Mouse (Mus musculus): ENCODE data around the gene Hrc. TPM values are rescaled to one million over a fixed set of nuclear protein-coding genes. Genes with fewer than 3 reads are reported as not detected.
"Not testable (repeated sequence)": the region's sequence is repeated elsewhere in the genome, so short reads cannot be mapped to it uniquely, and the experiment has no call there.

Hrc gene
- total RNA-seq, 2 experiments from 2014 or later, result 0.23 to 0.94 TPM

DNA sequence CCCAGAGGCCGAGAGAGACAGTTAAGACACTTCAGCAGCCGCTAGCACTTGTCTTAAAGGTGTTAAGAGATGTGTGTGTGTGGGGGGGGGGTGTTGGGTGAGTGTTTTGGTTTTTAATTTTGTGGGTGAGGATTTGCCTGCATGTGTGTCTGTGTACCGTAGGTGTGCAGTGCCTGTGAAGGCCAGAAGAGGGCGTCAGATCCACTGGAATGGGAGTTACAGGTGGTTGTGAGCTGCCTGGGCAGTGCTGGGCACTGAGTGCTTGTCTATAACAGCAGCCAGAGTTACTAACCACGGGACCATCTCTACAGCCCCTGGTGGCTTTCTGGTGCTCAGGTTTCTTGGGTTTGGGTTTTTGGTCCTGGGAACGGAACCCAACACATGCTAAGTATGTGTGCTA is 3.6 kb upstream of the Hrc start:
- DNase-seq (ENCODE audit: low spot score in 2 of 2), result no peak
- intact Hi-C loops (cut with DNase I), result no loop called here

DNA sequence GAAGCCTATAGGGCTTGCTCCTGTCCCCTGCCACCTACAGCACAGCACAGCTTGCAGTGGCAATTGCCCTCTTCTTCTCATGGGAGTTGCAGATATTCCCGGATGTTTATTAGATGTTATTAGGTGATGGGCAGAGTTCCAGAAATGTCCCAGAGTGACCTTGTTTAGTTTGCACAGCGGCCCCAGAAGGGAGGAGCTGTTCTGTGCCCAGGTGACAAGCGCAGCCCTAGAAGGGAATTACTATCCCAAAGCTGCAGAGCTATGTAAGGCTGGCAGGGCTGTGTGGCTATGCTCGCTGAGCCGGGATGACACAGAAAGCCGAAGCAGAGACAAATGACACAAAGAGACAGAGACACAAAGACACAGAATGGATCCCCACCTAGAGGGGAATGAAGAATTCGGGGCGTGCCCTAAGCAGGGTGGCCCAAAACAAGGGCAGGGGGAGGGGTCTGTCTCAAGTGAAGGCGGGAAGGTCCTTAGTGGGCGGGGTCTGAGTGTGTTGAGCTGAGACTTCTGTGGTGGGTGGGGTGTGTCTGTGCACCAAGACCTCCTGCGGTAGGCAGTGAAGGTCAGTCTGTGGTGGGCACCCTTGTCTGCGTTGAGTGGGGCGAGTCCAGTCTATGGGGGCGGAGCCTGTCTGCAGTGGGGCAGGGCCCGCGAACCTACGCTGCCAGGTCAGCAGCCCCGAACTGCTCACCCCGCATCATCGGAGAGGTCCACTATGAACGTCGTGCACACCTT is 2.2 kb upstream of the Hrc start:
- intact Hi-C loops (cut with DNase I), result no loop called here
- peak; percentile 26 to 65 for DNase-seq (ENCODE audit: low spot score in 2 of 2)

DNA sequence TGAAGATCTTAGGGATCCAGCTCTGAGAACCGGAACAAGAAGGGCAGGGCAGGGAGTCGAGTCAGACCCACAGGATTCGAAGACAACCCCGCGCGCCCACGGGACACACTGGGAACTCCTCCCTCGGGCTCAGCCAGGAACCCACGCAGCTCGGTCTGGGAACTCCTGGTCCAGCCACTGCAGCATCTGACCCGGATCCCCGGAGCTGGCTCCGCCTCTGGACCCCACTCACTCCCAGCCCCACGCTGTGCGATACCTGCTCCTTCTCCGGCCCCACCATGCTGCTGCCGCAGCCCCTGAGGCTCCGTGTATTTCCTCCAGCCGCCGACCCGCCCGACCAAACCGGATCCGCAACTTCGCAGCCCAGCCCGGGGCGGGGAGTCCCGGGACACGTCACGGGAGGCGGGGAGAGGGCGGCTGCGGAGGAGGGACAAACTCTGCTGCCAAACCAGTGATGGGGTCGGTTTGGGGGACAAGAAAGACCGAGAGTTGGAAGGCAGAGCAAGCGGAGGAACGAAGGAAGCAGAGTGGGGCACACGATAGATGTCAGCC is 1.6 kb upstream of the Hrc start, which contains the start of gene Trpm4:
Gene Trpm4, minus strand, starts transcription at position 350 of the 552 bp plus-strand sequence.
- peak; percentile 74 for DNase-seq (ENCODE audit: low spot score in 2 of 2)
- intact Hi-C loops (cut with DNase I), result no loop called here

DNA sequence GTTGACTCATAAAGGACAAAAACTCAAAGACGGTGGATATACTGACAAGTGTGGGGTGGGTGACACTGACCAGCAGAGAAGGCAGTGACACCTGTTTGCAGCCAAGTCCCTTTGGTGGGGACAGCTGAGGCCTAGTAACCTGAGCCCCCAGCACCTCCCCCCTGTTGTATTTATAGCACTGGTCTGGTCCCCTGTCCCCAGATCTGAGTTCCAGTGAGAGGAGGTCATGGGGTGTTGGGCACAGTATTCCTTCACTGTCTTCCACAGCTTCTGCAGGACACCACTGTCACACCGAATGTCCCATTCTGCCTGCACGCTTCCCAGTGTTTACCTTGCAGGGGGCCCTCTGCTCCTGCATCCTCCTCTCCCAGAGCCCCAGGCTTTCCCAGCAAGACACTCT is 485 bp upstream of the Hrc start:
- DNase-seq (ENCODE audit: low spot score in 2 of 2), result no peak
- intact Hi-C loops (cut with DNase I), result no loop called here

DNA sequence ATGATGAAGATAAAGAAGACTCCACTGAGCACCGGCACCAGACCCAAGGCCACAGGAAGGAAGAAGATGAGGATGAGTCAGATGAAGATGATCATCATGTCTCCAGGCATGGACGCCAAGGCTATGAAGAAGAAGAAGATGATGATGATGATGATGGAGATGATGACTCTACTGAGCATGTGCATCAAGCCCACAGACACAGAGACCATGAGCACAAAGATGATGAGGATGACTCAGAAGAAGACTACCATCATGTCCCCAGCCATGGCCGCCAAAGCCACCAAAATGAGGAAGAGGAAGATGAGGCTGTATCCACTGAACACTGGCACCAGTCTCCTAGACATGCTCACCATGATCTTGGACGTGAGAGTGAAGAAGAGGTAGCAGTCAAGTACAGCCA is 1.2 kb downstream of the Hrc start:
- no peak for DNase-seq (ENCODE audit: low spot score in 2 of 2)

DNA sequence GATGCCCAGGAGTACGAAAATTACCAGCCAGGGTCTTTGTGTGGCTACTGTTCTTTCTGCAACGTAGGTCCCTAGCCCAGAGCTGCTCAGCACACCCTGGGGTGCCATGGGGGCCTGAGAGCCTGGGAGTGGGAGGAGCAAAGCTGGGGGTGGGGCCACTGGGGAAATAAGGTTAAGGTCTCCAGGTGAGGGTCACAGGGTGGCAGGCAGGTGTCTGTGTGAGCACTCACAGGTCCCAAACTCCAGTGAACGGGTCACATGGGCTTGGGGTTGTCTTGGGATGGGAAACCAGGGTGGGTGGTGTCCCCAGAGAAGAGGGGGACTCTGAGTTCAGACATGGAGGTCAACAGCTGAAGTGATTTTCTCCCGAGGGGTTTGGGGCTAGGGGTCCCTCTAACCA is 2.4 kb downstream of the Hrc start:
- no peak for DNase-seq (ENCODE audit: low spot score in 2 of 2)
- intact Hi-C loops (cut with DNase I), result no loop called here

More for the DNA sequence above, 1.2 kb downstream of the Hrc start:
- intact Hi-C loops (cut with DNase I), result no loop called here

DNA sequence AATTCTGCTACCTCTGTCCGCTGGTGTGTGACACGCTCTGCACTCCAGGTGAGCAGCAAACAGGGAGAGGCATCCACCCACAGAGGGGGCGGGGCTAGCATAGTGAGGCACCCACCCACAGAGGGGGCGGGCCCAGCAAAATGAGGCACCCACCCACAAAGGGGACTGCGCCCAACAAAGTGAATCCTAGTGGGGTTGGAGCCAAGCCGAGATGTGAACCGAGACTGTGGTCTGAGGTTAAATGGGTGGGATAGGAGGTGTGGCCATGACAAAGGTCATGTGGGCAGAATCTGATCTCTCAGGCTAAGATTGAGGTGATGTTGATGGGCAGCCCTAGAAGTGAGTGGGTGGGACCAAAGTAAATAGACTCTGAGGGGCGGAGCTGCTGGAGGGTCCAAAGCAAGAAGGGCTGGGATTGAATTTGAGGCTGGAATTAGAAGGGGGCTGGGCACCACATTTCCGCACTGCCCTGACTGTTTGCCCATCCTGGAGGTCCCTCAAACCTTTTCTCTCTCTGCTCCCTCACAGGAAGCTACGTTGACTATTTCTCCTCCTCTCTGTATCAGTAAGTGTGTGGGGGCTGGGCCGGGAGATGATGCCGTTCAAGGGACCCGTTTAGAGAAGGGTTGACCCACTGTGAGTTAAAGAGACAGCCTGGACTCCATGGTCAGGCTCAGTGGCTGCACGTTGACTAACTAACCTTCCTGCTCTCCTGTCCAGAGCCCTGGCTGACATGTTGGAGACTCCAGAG is 3.2 kb downstream of the Hrc start:
- peak in 1 of 2 experiments; percentile 36 for DNase-seq (ENCODE audit: low spot score in 2 of 2)
- intact Hi-C loops (cut with DNase I), result no loop called here

DNA sequence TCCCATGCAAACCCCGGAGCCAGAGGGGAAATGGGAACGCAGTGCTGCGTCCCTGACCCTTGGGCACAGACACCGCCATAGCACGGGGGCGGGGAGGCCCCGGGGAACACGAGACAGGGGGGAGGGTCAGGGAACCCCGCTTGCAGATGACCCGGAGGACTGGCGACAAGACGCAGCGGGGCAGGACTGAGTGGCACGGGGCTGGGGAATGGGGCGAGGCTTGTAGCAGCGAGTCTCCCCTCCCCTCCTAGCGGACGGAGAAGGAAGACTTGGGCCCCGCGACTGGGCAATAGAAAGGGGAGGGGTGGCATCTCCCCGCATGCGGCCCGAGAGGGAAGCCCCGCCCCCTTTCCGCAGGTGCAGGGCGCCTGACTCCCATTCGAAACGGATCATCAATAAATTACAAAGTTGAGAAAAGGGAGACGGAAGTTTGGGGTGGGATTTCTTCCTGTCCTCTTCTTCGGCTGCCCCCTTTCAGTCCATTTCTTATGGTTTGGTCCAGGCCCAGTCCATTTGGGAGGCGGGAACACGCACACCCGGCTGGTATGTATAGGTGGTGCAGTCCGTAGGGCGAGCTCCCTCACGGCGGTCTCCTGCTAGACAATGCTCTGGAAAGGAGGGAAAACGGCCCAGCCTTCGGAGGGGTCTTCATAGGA is 4.4 kb downstream of the Hrc start:
- intact Hi-C loops (cut with DNase I), result loop anchor here (2.0 kb wide), 1 partner anchor 39 kb away; no protein-coding TSS in a partner anchor
- DNase-seq (ENCODE audit: low spot score in 2 of 2), result peak; percentile 35 to 60

DNA sequence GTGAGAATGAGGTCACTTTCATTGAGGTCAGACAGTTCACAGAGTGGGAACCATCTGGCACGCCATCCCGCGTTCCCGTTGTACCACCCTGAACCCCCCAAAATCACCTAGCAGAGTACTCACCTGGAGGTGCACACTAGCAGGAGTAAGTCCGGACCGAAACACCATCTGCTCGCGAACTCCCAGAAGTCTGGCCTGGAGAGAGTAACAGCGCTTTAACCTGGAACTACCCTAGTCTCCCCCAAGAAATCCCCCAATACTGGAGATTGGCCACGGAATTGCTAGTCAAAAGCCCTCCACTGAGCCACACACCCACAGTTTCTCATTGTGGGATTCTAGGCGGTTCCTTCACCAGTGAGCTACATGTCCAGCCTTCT is 5.0 kb downstream of the Hrc start:
- intact Hi-C loops (cut with DNase I), result loop anchor here (2.0 kb wide), 1 partner anchor 39 kb away; no protein-coding TSS in a partner anchor
- DNase-seq (ENCODE audit: low spot score in 2 of 2), result no peak

DNA sequence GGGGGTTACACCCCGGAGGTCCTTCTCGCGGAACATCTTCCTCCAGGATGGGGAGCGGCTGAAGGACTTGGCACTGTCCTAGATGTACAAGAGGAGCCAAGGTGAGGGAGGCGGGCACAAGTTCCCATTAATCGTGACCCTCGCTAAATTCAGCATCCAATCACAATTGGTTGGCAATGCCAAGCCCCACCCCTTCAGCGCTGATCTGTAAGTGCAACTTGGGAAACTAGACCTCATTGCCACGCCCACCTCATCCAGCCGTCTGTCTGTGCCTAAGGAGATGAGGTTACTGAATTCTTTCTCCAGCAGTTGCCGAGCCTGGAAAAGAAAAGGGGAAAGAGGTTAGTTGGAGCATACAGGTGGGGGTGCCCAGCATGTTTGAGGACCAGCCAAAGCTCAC is 5.6 kb downstream of the Hrc start:
- DNase-seq (ENCODE audit: low spot score in 2 of 2), result no peak
- intact Hi-C loops (cut with DNase I), result loop anchor here (2.0 kb wide), 1 partner anchor 40 kb away; no protein-coding TSS in a partner anchor

DNA sequence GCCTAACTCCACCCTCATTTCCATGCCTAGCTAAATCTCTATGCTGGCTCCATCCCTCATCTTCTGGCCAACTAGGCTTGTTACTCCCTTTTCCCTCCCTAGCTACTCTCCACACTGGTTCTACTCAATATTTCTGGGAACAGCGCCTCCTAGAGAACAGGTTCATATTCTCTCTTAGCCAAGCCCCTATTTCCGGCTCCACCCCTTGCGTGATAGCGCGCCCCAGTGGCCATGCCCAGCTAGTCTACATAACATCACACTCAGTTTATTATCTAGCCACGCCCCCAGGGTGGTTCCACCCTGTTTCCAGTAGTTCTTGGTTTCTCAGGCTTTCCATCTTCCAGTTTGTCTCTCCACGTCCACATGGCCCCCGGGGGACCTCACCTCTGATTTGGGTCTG is 6.2 kb downstream of the Hrc start:
- peak; percentile 78 to 92 for DNase-seq (ENCODE audit: low spot score in 2 of 2)
- intact Hi-C loops (cut with DNase I), result loop anchor here (2.0 kb wide), 1 partner anchor 41 kb away; no protein-coding TSS in a partner anchor

DNA sequence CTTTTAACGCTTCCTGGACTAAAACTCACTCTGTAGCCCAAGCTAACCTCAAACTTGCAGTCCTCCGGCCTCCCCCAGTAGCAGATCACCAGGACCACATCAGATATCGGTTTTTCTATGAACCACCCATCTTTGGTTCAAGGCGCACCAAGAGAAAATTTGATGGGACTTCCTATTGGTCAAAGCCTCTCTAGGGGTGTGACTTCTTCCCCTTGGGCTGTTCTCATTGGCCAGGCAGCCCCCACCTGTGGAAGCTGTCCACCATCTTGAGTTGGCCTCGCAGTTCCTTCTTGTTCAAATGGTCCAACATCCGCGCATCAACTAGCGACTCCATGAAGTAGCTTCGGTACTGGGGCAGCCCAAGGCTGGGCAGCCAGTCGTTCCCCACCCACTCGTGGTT is 7.0 kb downstream of the Hrc start:
- intact Hi-C loops (cut with DNase I), result no loop called here
- DNase-seq (ENCODE audit: low spot score in 2 of 2), result no peak

DNA sequence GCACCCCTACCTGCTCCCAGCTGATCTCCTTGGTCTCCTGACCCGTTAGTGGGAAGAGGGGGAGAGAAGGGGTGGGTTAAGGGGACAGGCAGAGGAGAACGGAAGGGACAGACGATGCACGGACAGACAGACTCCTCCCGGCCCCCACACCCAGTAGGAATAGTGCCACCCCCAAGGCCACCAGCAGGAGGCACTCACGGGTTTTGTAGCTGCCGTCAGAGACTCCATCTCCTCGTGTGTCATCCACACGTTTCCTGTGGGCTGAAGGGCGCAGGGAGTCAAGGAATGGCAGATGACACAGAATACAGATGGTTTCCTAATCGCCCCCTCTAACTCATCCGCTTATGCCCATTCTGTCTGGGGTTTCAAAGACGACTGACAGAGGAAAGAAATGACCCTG is 8.5 kb downstream of the Hrc start:
- no peak for DNase-seq (ENCODE audit: low spot score in 2 of 2)
- intact Hi-C loops (cut with DNase I), result no loop called here

DNA sequence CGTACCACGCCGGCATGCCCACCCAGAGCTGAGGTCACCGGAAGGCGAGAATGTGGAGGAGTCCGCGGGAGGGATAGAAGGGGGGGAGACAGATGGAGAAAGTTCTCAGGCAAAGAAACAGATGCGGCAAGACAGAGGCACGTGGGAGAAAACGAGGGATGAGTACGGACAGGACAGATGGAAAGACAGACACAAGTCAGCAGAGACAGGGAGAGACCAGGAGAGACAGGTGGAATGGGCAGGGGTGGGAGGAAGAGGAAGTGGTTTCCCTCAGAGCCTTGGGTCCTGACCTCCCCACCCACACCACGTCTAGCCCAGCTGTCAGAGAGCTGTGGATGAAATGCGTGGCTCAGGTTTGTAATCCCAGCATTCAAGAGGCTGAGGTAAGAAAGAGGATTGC is 11.8 kb downstream of the Hrc start:
- intact Hi-C loops (cut with DNase I), result no loop called here
- DNase-seq (ENCODE audit: low spot score in 2 of 2), result peak in 1 of 2 experiments; percentile 55

DNA sequence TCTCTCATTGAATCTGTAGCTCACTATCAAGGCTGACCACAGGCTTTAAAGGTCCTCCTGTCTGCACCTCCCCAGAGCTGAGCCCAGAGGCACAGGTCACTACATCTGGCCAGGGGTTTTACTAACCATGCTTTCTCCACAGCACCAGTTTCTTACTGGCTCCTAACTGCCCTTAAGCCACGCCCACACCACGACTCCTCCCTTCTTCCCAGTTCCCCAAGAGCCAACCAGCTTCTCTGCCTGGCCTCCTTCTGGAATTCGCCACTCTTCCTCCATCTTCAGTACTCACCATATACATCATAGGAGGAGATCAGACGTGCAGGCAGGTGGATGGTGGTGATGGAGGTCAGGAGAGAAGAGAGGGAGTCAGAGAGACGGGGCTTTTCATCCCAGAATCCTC is 18.0 kb downstream of the Hrc start:
- DNase-seq (ENCODE audit: low spot score in 2 of 2), result no peak
- intact Hi-C loops (cut with DNase I), result no loop called here

DNA sequence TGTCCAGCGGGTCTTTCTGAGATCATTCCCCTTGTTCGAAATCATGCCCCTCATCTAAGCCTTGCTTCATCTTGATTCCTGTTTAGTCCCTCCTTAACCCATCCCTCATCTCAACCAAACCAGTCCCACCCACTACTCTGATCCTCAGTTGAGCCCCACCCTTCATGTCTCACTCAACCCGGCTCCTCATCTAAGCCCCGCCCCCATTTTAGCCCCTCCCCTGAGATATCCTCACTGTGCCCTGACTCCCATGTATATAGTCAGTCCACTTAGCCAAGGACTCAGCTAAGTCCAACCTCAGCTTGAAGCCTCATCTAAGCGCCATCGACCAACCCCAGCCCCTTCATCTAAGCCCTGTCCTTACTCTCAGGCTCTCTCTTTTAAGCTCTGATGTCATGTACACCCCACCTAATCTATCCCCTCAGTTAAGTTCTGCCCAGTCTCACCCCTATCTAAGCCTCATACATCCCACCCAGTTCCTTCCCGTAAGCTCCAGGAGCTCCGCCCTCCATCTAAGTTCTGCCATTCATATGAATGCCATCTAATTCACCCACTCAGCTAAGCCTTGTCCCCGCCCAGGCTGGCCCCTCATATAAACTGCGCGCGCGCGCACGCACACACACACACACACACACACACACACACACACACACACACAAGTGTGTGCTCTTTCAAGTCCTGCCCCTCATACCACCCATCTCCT is 20.4 kb downstream of the Hrc start:
- DNase-seq (ENCODE audit: low spot score in 2 of 2), result no peak

DNA sequence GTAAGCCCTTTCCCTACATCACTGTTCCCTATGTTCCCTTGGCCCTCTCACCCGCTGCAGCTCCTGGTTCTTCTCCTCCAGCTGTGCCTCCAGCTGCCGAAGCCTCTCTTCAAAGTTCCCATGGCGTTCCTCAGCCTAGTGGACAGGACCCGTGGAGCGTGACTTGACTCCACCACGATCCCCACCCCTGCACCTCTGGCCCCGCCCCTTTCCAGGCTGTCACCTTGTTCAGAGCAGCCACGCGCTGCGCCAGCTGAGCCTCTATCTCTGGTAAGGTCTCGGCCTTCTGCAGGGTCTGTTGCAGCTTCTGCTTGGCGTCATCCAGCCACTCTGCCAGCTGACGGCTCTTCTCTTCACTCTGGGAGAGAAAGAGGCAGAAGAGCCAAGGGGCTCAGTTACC is 21.0 kb downstream of the Hrc start:
- no peak for DNase-seq (ENCODE audit: low spot score in 2 of 2)

More for the DNA sequence above, 20.4 kb downstream of the Hrc start:
- intact Hi-C loops (cut with DNase I), result no loop called here

DNA sequence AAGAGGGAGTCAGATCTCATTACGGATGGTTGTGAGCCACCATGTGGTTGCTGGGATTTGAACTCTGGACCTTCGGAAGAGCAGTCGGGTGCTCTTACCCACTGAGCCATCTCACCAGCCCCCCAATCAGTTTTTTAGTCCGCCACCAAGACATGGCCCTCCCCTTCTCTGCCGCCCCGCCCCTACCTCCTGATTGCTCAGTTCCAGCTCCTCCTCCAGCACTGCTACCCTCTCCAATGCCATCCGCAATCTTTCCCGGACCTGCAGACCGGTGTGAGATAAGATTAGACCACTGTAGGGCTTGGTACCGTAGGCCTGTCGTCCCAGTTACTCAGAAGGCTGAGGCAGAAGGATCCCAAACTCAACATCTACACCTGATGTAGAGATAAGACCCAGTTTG is 24.0 kb downstream of the Hrc start:
- intact Hi-C loops (cut with DNase I); DNase-seq (ENCODE audit: low spot score in 2 of 2): not testable (repeated sequence)

More for the DNA sequence above, 21.0 kb downstream of the Hrc start:
- intact Hi-C loops (cut with DNase I), result no loop called here

DNA sequence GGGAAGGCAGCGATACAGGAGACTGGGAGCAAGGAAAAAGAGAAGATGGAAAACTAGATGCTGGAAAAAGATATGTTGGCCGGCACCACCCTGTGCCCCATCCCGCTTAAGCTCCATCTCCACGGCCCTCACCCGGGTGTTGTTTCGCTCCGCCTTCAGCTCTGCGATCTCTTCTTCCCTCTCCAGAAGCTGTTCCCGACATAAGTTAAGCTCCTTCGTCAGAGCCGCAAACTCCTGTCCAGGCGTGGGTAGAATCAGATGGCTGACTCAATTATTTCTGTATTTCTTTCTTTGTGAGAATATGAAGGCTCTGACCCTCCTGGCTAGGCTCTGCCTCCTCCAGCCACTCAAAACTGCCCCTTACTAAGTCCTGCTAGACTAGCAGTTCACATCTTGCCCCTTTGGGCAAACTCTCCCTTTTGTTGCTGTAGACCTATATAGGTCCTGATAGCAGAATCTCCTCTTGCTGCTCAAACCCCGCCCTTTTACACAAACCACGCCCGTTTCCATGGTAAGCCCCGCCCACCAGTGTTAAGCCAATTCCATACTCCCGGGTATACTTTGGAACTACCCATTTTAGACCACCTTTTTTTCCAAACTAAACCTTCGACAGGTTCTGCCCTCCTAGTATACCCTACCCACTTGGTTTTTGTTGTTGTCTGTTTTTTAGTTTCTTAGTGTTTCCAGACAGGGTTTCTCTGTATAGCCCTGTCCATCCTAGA is 25.5 kb downstream of the Hrc start:
- peak in 1 of 2 experiments; percentile 70 for DNase-seq (ENCODE audit: low spot score in 2 of 2)

More for the DNA sequence above, 25.5 kb downstream of the Hrc start:
- intact Hi-C loops (cut with DNase I), result loop anchor here (10.0 kb wide), 1 partner anchor 196 kb away; the partner anchor contains the start of gene Slc17a7
